Mouse (Mus musculus) brain, embryonic 14.5 days (tissue): Measurements from ENCODE around the gene Cnot10.

Experiments
- CTCF ChIP-seq: fragments of 200-500 bp; IDR thresholded peaks from 2 replicates; pipeline ENCODE4 v1.5.1; 2012; ENCODE audit warnings: inconsistent platforms, mild to moderate bottlenecking, moderate library complexity, borderline replicate concordance; ENCODE audit not compliant: insufficient read depth, insufficient read length; ENCODE audit errors: extremely low read depth
- POLR2A ChIP-seq: fragments of 200-500 bp; IDR thresholded peaks from 2 replicates; pipeline ENCODE4 v1.6.1; 2012; ENCODE audit warnings: mild to moderate bottlenecking, inconsistent platforms, borderline replicate concordance; ENCODE audit not compliant: poor library complexity, insufficient read depth, insufficient read length, severe bottlenecking; ENCODE audit errors: extremely low read depth

- TF ChIP-seq CTCF = no peak
- TF ChIP-seq POLR2A = no peak
Measured at GRCm38 (mm10) chr9:114660506-114660905, 20.5 kb upstream of the Cnot10 start.
